Mouse (Mus musculus) heart, postnatal 0 days (tissue): ENCODE results near the gene Gmds.

Experiments
- CTCF ChIP-seq: IDR thresholded peaks from 2 replicates; pipeline ENCODE4 v1.5.1; 2016; ENCODE audit warnings: antibody characterized with exemption, control low read depth, low read depth
- EP300 ChIP-seq: IDR thresholded peaks from 2 replicates; pipeline ENCODE4 v1.6.1; 2016; ENCODE audit warnings: antibody characterized with exemption, low read depth

DNA sequence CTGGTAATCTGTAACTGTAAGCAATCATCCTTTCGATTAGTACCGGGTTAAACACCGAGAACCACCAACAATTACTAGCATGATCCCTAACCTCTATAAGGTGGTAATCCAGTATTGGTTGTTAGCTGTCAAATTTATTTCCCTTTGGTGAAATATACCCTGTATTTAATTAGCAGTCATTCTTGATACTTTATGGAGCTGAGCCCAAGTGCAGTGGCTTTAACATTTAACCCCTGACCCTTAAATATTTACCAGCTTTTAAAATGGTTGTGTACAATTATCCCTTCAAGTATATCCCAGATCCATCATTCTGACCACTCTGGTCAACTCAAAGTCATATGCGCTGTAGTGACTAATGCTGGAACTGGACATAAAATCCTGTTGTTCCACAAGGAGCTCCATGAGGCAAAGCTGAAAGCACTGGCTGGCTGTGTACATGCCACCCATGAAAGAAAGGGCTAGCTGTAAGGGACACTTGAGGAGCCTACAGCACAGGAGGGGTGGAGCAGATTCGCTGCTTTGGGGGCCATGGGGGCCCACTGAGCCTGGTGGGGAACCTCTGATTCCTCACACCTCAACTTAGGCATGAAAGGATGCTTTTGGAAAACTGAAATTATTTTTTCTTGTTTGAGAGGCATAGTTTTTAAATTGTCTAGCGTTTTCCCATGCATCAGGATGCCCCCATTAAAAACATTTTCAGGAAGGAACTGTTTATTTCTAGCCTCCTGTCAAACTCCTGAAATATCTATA, 312.1 kb downstream of the Gmds start:
- TF ChIP-seq EP300 (no peak), CTCF (no peak)
